Mouse (Mus musculus) midbrain, embryonic 14.5 days (tissue): ENCODE results near the gene Ppp2ca. TPM values are rescaled to one million over a fixed set of nuclear protein-coding genes. Genes with fewer than 3 reads are reported as not detected.

Experiments
- ATAC-seq: fragments of 200-750 bp; cut with Nextera tagmentation; 2 replicates; pipeline ENCODE4 v1.8.0; 2017; ENCODE audit warnings: moderate number of reproducible peaks, moderate library complexity; ENCODE audit not compliant: low FRiP score, low TSS enrichment
- DNase-seq: peaks from one replicate; pipeline ENCODE4 v3.0.0-alpha.2; 2015
- H3K27ac ChIP-seq: fragments of 300-500 bp; sonication (generic); replicated peaks from 2 replicates; pipeline ENCODE4 v1.5.1; 2014; ENCODE audit warnings: mild to moderate bottlenecking, low read depth, low read length, moderate library complexity
- H3K27me3 ChIP-seq: fragments of 300-500 bp; sonication (generic); 2 replicates; pipeline ENCODE4 v1.6.1; 2014; ENCODE audit warnings: low read length, control low read depth, mixed read lengths; ENCODE audit not compliant: control insufficient read depth, insufficient read depth
- H3K36me3 ChIP-seq: fragments of 300-500 bp; sonication (generic); 2 replicates; pipeline ENCODE4 v1.6.1; 2014; ENCODE audit warnings: low read length, control low read depth; ENCODE audit not compliant: control insufficient read depth, insufficient read depth
- H3K4me1 ChIP-seq: fragments of 300-500 bp; sonication (generic); 2 replicates; pipeline ENCODE4 v1.6.1; 2014; ENCODE audit warnings: mild to moderate bottlenecking, antibody characterized with exemption, low read length, control low read depth; ENCODE audit not compliant: control insufficient read depth, insufficient read depth
- H3K4me2 ChIP-seq: fragments of 300-500 bp; sonication (generic); 2 replicates; pipeline ENCODE4 v1.6.1; 2014; ENCODE audit warnings: mild to moderate bottlenecking, low read length, moderate library complexity
- H3K4me3 ChIP-seq: fragments of 300-500 bp; sonication (generic); replicated peaks from 2 replicates; pipeline ENCODE4 v1.5.1; 2014; ENCODE audit warnings: low read depth, low read length
- H3K9ac ChIP-seq: fragments of 300-500 bp; sonication (generic); replicated peaks from 2 replicates; pipeline ENCODE4 v1.6.1; 2014; ENCODE audit warnings: mild to moderate bottlenecking, low read length, moderate library complexity
- H3K9me3 ChIP-seq: fragments of 300-500 bp; sonication (generic); 2 replicates; pipeline ENCODE4 v1.6.1; 2016; ENCODE audit warnings: low read length, control low read depth, mixed read lengths; ENCODE audit not compliant: control insufficient read depth
- WGBS: fragments of 180-500 bp; shearing (Covaris S2); extraction: QIAGEN DNeasy Blood & Tissue Kit; methylation state at CpG from one replicate; pipeline ENCODE4 v1.1.7; 2014; 5-methylcytosine and 5-hydroxymethylcytosine counted together
- polyA plus RNA-seq: library from polyadenylated mRNA; unstranded; fragments of >200 nt; fragmentation: Nextera tagmentation; extraction: Ambion mirVana; gene quantifications from 2 replicates; pipeline ENCODE4 v1.2.1, GENCODE M21; 2014

Gene Ppp2ca
- 140 and 162 TPM in 2 replicates for polyA plus RNA-seq

GRCm38 (mm10) chr11:52098398-52098946 is at the start of gene Ppp2ca:
Gene Ppp2ca, plus strand, starts transcription at chr11:52098681.
- Histone ChIP-seq H3K27me3 (no peaks in the 10 kb centered on the region), H3K4me1 (peaks cover 34% of the 10 kb centered on the region), H3K9ac (peak within 1 kb of the TSS; percentile 99), H3K9me3 (no peaks in the 10 kb centered on the region), H3K27ac (peak within 1 kb of the TSS; percentile 100), H3K4me3 (peak within 1 kb of the TSS; percentile 98), H3K4me2 (peak within 1 kb of the TSS; percentile 95), H3K36me3 (0 out of 2 replicates have a peak, but pooled peaks cover 4% of the 10 kb centered on the region)
- DNase-seq = peak; percentile 100
- peak; percentile 98 for ATAC-seq
- WGBS = under 1% methylated on average over 53 of the region's 53 CpGs

DNA sequence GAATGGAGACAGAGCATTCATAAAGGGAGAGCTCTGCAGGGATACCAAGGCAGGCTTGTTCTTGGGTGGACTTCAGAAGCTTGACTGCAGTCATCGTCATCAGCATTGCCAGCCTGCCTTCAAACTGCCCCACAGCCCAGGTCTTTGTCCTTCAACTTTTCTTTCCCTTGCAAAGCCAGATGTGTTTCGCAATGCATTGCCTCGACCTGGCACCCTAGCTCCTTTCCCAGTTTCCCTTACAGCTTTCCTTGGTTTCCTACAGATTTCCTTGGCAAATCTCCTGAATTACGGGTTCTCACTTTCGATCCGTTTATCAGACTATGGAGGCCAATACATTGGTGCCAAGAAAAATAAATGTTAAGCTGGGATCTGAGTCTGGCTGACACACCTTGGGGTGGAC is 45.1 kb upstream of the Ppp2ca start:
- no peak for ATAC-seq

GRCm38 (mm10) chr11:52054728-52055127 is 43.8 kb upstream of the Ppp2ca start:
- DNase-seq (no peak), ATAC-seq (no peak)
- H3K27me3 ChIP-seq = no peaks in the 10 kb centered on the region
- WGBS = 76% methylated on average over 3 of the region's 3 CpGs
- H3K36me3 ChIP-seq = no peaks in the 10 kb centered on the region
- H3K27ac ChIP-seq = no peak overlapping the region
- H3K4me2 ChIP-seq = no peak overlapping the region
- H3K4me3 ChIP-seq = no peak overlapping the region
- H3K9me3 ChIP-seq = no peaks in the 10 kb centered on the region
- no peaks in the 10 kb centered on the region for H3K4me1 ChIP-seq
- no peak overlapping the region for H3K9ac ChIP-seq

More for the DNA sequence above, 45.1 kb upstream of the Ppp2ca start:
- H3K4me2 ChIP-seq = no peak overlapping the region
- DNase-seq = no peak
- no peak overlapping the region for H3K27ac ChIP-seq
- H3K27me3 ChIP-seq = no peaks in the 10 kb centered on the region
- H3K9me3 ChIP-seq = no peaks in the 10 kb centered on the region
- no peak overlapping the region for H3K4me3 ChIP-seq
- no peaks in the 10 kb centered on the region for H3K4me1 ChIP-seq
- WGBS = 85% methylated on average over 6 of the region's 6 CpGs
- H3K36me3 ChIP-seq = peaks cover 2% of the 10 kb centered on the region; the same call in 1 of the 2 replicates
- no peak overlapping the region for H3K9ac ChIP-seq

DNA sequence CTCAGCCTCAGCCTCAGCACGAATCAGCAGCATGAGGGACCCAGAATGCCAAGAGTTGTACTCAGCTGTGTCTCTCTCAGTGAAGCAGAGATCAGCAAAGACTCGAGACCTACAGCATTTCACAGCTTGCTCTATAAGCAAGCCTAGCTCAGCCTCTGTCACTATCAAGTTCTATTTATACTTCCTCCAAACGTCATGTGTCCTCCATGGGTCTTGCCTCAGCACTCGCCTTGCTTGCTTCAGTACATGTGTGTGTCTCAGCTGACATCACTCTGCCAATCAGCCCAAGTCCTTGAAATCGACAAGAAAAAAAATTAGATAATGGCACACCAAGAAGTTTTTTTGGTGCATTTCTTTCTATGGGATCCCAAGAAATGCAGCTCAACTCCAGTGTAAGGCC is 42.3 kb upstream of the Ppp2ca start:
- Histone ChIP-seq H3K36me3 (no peaks in the 10 kb centered on the region), H3K9me3 (no peaks in the 10 kb centered on the region), H3K27me3 (no peaks in the 10 kb centered on the region), H3K4me2 (no peak overlapping the region), H3K4me3 (no peak overlapping the region), H3K9ac (no peak overlapping the region), H3K4me1 (no peaks in the 10 kb centered on the region), H3K27ac (no peak overlapping the region)
- ATAC-seq = no peak
- no peak for DNase-seq
- 85% methylated on average over 5 of the region's 5 CpGs for WGBS

GRCm38 (mm10) chr11:52059001-52059400 is 39.5 kb upstream of the Ppp2ca start:
- Histone ChIP-seq H3K36me3 (no peaks in the 10 kb centered on the region), H3K27ac (no peak overlapping the region), H3K9me3 (no peaks in the 10 kb centered on the region), H3K4me1 (no peaks in the 10 kb centered on the region), H3K9ac (no peak overlapping the region), H3K27me3 (no peaks in the 10 kb centered on the region), H3K4me2 (no peak overlapping the region), H3K4me3 (no peak overlapping the region)
- WGBS = 82% methylated on average over 5 of the region's 5 CpGs
- no peak for ATAC-seq
- DNase-seq = no peak

DNA sequence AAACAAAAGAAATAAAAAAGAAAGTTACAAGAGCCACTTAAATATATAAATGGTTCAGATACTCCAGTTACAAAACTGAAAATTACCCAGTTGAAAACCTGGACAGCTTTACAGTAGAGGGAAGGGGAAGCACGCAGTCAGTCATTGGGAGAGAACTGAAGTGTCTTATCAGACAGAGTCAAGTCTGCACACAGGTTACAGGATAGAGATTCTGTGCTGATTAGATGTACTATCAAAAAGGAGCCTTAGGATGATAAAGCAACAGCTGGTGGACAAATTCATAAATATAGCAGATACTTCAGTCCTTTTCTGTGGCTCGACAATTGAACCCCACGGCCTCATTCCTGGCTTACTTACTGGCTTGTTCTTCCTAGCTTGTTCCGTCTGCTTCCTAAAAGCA is 38.2 kb upstream of the Ppp2ca start:
- DNase-seq = no peak
- H3K4me1 ChIP-seq = no peaks in the 10 kb centered on the region
- no peak for ATAC-seq
- H3K9me3 ChIP-seq = no peaks in the 10 kb centered on the region
- no peaks in the 10 kb centered on the region for H3K27me3 ChIP-seq
- no peak overlapping the region for H3K9ac ChIP-seq
- H3K4me2 ChIP-seq = no peak overlapping the region
- no peak overlapping the region for H3K27ac ChIP-seq
- no peak overlapping the region for H3K4me3 ChIP-seq
- H3K36me3 ChIP-seq = no peaks in the 10 kb centered on the region
- WGBS = 92% methylated on average over 4 of the region's 4 CpGs

DNA sequence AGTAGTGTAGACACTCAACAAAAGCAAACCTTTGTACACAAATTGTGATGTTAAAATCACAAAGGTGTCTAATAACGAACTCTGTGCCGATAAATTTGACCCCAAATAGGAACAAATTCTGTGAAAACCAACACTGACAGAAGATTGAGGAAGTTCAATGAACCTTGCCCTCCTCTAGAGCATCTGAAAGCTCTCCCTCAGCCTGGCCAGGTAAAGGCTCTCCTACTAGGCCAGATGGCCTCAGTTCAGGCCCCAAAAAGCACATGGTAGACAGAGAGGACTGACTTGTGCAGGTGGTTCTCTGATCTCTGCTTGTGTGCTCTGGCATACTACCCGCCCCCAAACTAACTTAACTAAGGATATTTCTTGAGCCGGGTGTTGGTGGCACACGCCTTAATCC is 36.1 kb upstream of the Ppp2ca start:
- Histone ChIP-seq H3K4me3 (no peak overlapping the region), H3K4me2 (no peak overlapping the region), H3K9me3 (no peaks in the 10 kb centered on the region), H3K36me3 (no peaks in the 10 kb centered on the region), H3K4me1 (no peaks in the 10 kb centered on the region), H3K27me3 (no peaks in the 10 kb centered on the region), H3K27ac (no peak overlapping the region), H3K9ac (no peak overlapping the region)
- ATAC-seq (no peak), DNase-seq (no peak)
- WGBS = 99% methylated on average over 5 of the region's 5 CpGs

DNA sequence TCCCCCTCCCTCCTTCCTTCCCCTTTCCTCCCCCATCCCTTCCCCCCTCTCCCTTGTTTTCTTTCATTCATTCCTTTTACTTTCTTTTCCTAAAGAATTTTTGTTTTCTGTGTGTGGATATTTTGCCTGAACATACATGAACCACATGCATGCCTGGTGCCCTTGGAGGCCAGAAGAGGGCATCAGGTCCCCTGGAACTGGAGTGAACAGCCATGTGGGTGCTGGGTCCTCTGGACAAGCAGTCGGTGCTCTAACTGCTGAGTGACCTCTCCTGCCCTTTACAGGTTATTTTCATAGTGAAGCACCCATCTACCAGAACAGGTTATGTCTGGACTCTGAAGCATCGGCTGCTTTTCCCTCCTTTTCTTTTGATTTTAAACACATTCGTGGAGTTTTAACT is 34.1 kb upstream of the Ppp2ca start:
- Histone ChIP-seq H3K27ac (no peak overlapping the region), H3K9ac (no peak overlapping the region), H3K9me3 (no peaks in the 10 kb centered on the region), H3K4me3 (no peak overlapping the region), H3K4me2 (no peak overlapping the region), H3K36me3 (no peaks in the 10 kb centered on the region), H3K27me3 (no peaks in the 10 kb centered on the region), H3K4me1 (no peaks in the 10 kb centered on the region)
- no peak for DNase-seq
- no peak for ATAC-seq
- 65% methylated on average over 3 of the region's 3 CpGs for WGBS

GRCm38 (mm10) chr11:52065841-52066240 is 32.6 kb upstream of the Ppp2ca start:
- Histone ChIP-seq H3K27me3 (no peaks in the 10 kb centered on the region), H3K9ac (no peak overlapping the region), H3K36me3 (no peaks in the 10 kb centered on the region), H3K9me3 (no peaks in the 10 kb centered on the region), H3K4me1 (no peaks in the 10 kb centered on the region), H3K4me3 (no peak overlapping the region), H3K27ac (no peak overlapping the region), H3K4me2 (no peak overlapping the region)
- ATAC-seq = no peak
- WGBS = 14% methylated on average over 5 of the region's 5 CpGs
- DNase-seq = no peak
